Mouse (Mus musculus) CD4-positive, CD25-positive, alpha-beta regulatory T cell, adult 4 months (primary cell): ENCODE measurements around the gene Msl1. TPM values are rescaled to one million over a fixed set of nuclear protein-coding genes. Genes with fewer than 3 reads are reported as not detected.
A peak's percentile ranks its signal among the peaks of the same experiment; 100 is the strongest.

ENCODE experiments used
- ATAC-seq: one replicate; pipeline ENCODE4 v1.8.0; 2017
- polyA plus RNA-seq, 2 experiments: library from polyadenylated mRNA; unstranded; fragments of 100-300 nt; shearing (Covaris generic); gene quantifications; one replicate each; pipeline ENCODE4 v1.2.1; 2017

Gene Msl1
- polyA plus RNA-seq, 2 experiments from 2014 or later = 22.3 to 24.8 TPM

DNA sequence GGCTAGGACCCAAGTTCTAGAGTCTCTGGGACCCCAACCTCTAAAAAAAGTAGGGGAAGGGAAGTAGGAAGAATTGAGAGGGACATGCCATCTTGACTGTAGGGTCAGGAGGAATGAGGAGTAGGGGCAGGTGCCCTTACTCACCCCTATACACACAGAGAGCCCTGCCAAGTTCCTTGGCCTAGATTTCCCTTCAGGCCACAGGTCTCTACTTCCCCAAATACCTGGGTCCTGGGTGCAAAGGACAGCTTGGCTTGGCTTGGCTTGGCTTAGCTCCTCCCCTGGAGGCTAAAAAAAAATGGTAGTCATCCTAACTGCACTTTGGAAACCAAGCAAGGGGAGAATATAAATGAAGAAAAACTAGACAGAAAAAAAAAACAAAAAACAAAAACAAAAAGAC is 30.6 kb upstream of the Msl1 start:
- no peak for ATAC-seq

DNA sequence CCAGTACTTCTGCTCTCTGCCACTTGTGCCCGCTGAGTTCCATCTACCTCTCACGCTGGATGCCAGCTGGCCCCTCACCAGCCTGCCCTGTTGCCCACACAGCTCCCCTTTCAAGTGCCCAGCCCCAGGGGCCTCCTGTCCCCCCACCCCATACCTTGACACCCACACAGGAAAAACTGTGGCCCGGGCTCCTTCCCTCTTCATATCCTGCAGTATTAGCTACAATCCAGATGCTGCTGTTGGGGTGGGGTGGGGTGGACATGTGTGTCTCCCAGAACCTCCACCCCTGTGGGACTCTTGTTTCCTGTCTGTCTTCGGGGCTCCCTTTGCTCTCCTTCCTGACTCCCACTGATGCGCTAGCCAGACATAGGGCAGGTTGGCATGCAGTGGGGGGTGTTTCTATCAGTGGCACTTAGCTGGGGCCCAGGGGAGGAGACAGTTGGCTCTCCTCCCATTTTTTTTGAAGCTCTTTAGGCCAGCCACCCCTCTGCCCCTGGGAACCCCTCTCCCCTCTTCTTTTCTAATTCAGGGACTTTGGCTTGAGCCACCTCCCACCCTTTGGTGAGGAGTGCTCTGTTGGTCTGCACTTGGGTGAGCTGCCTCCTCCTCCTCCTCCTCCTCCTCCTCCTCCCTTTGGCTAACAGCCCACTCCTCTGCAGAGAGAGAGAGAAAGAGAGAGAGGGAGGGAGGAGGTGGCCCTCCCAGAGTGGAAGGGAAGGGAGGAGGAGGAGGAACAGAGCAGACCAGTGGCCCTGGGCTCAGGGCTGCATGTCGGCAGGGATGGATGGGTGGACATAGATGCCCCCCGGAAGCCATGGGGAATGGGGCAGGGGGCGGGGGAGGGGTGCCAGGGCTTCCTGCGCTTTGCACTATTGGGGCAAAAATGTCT is 29.7 kb upstream of the Msl1 start:
- no peak for ATAC-seq

DNA sequence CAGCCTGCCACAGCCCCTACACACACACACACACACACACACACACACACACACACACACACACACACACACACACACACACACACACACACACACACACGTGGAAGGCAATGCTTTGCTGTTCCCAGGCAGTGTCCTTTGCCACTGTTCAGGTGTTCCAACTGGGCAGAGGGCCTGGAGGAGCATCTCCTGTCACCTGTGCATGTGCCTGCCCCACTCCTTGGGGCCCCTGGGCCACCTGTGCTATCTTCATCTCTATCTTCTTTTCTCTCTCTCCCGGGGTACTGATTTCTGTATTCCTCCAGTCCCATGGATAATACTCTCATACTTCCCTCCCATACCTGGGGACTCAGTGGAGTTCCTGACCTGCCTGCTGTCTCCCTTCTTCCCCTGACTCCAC is 29.0 kb upstream of the Msl1 start:
- ATAC-seq = no peak

DNA sequence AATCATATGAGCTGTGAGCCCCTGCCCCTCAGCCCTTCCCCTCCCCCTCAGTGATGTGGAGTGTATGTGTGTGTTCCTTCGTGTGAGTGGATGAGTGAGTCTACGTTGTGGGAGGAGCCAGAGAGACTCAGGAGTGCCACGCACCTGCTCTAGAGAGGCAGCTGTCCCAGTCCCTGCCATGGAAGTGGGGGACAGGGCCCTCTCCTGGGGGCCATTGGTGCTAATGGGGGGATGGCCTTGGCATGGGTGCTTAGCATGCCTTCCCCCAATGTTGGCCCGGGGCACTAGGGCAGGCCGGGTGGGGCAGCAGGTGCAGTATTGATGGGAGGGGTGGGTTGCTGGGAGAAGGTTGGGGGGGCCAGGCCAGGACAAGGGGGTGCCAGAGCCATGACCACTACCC is 28.5 kb upstream of the Msl1 start:
- ATAC-seq = no peak

DNA sequence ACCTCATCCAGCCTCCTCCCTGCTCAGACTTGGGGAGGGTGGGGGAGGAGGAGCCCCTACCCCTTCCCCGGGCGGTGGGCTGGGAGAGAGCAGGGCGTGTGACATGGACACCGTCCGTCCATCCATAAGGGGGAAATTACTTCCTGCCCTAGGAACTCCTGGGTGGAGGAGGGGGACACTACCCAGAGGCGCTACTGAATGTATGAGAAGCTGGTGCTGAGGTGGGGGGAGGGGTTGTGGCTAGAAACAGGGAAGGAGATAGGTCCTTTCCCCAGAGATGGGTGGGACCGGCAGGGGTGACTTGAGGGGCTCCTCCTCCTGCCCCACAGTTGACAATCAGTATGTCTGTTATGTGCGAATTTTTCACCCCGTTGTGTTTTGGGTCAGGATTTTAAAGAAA is 28.0 kb upstream of the Msl1 start:
- ATAC-seq = no peak

DNA sequence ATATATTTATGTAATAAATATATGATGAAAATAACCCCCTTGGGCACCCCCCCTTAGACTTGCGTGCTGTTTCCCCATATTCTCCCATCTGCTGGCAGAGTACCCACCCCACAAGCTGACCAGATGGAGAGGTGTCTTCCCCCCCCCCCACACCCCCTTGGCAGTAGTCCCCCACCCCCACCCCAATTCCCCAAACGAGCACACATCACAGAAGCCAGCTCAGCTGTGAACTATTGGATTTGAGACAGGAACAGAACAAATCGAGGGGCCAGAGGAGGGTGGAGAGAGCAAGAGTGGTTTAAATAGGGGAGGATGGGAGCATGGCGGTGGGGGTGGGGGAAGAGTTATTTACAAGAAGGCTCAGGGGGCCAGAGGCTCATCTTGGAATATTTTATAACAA is 27.6 kb upstream of the Msl1 start:
- no peak for ATAC-seq

DNA sequence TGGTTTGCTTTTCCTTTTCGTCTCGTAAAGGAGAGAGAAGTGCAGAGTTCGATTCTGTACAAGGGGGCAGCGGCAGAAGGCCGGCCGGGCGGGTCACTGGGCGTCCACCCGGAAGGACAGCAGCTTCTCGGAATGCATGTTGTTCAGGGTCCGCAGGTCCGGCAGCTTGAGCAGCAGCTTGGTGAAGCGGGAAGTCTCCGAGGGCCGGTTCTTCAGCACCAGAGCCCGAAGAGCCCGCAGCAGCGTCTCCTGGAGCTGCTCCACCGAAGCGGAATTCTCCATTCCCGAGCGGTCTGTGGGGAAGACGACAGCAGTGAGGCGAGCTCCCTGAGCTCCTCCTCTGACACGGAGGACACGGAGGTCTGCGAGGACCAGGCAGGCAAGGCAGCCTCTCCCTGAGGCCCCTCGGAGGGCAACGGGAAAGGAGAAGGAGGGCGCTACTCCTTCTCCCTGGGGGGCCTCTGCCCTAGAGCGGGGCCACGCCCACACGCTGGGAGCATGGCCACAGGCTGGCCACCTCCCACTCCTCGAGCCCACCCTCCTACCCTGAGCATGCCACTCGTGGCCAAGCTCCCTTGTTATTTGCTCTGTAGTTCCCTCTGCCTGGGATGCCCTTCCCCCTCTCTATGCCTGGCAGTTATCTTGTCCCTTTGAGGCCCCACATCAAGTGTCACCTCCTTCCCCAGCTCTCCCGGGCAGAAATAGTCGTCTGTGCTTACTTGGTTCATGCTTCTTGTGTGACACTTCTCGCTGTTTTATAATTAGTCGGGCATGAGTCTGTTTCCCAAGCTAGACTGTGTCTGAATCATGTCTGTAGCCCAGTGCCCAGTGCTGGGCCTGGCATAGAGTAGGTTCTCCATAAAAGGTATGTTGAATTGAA is 26.9 kb upstream of the Msl1 start:
- no peak for ATAC-seq

DNA sequence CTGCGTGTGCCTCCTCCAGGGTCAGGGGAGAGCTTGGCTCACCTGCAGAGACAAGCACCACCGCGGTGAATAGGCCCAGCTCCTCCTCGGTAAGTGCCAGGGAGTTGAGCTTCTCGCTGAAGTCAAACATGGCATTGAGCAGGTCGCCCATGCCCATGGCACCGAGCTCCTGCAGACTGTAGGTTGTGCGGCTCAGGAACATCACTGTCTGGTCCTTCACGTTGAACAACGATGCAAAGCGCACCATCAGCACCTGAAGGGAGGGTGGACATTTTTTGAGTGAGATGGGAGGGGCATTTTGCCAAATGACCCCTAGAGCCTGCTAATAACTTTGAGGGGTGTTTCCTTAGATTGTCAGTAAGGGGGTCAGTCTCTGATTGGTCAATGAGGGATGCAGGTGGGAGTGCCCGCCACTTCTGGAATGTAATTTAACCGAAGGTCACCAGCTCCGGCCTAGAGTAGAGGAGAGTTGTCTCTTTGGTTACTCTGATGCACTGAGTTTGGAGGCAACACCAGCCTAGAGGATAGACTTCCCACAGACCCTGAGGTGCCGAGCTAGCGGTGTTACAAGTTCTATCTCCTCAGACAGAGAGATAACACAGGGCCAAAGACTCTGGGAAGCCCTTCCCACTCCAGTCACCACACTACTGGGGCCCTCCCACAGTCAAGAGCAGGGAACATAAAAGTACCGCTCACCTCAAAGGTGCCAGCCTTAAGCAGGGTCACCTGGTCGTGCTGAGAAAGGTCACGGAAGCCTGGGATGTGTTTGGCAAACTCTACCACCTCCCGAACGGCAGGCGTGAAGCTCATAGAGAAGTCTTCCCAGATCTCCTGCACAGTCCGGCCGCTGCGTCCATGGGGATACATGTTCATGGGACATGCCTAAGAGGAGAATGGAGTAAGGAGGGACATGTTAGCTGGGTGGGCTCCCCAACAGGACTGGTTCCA is 26.0 kb upstream of the Msl1 start:
- no peak for ATAC-seq

DNA sequence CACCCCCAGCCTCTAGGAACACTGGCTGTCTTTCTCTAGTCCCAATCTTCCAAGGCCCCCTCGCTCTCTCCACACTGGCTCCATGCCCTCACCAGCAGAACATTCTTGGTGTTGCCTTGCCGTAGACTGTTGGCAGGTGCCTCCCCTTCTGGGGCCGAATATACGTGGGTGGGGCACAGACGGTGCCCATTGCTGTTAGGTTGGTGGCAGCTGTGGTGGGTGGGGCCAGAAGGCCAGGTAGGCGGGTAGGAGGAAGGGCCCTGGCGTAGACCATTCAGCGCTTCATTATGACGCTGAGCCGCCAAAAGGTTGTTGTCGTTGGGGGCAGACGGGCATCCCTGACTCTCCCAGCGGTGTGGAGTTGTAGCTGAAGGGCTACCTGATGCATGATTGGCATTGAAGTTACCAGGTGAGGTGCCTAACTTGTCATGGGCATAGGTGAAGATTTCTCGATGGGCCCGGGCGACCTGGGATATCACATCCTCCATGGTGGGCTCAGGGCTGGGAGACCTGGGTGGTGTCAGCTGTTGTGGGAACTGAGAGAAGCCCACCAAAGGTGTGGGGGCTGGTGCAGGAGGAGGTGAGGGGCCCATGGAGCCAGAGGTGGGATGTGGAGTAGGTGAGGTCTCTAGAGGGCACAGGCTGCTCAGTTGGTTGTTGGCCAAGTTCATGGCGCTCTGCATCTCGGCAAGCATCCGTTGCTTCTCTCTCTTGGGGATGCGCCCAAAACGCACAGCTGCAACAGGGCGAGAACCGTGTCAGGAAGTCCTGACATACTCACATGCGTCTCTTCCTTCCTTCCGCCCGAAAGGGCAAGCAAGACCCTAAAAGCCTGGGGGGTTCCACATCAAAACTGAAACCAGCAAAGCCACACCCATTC is 25.0 kb upstream of the Msl1 start:
- ATAC-seq = no peak

DNA sequence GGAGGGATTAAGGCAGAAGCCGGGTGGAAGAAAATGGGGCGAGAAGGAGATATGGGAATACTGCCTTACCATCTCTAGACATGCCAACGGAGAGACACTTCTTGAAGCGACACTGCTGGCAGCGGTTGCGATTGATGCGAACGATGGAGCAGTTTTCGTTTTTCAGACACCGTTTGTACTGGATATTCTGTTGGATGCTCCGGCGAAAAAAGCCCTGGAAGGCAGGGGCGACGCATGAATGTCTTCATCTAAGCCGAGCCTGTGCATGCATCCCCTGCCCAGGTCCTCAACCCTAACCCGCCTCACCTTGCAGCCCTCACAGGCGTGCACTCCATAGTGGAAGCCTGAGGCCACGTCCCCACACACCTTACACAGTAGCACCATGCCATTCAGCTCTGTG is 24.2 kb upstream of the Msl1 start:
- no peak for ATAC-seq

DNA sequence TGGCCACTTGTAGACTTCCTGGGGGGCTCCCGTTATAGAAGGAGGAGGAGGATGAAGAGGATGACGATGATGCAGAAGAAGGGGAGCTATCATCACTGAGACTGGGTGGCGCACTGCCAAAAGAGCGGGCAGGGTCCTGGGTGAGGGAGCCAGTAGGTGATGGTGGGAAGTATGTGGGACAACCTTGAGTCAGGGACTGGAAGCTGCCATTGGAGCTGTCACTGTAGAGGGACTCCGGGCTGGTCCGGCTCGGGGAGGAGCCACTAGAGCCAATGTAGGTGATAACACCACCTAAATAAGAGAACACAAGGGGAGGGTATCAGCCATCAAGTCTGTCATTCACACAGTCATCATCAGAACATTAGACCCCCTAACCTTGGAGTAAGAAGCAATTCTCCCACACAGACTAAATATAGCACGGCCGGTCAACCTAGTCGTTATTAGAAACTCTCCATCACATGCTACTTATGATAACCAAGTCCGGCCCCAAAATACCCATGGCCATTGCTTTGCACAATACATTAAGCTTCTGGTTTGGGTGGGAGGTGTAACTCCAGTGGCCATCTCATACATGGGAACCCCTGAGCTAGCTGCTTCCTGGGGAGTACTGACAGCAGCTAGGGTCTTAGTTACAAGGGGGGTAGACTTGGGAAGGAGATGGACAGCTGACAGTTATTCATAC is 23.3 kb upstream of the Msl1 start:
- no peak for ATAC-seq

DNA sequence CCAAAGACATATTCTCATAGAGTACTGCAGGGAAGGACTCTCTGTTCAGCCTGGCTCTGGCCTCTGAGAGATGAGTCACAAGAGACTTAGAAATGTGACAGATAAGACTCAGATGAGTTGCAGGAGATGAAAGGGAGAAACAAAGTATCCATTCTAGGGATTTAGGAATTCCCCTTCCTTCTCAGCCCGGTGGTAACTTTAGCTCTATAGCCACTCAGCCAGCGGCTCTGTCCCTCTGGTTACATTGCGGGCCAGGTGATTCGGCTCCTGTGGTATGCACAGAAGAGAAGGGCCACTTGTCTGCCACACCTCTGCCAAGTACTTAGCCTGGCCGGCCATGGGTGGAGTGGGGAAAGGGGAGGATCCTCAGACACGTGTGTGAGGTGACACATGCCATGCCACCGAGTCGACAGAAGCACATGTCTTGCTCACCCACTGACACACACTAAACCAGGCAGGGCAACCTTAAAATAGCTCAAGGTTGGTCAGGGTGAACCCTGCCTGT is 22.6 kb upstream of the Msl1 start:
- no peak for ATAC-seq

DNA sequence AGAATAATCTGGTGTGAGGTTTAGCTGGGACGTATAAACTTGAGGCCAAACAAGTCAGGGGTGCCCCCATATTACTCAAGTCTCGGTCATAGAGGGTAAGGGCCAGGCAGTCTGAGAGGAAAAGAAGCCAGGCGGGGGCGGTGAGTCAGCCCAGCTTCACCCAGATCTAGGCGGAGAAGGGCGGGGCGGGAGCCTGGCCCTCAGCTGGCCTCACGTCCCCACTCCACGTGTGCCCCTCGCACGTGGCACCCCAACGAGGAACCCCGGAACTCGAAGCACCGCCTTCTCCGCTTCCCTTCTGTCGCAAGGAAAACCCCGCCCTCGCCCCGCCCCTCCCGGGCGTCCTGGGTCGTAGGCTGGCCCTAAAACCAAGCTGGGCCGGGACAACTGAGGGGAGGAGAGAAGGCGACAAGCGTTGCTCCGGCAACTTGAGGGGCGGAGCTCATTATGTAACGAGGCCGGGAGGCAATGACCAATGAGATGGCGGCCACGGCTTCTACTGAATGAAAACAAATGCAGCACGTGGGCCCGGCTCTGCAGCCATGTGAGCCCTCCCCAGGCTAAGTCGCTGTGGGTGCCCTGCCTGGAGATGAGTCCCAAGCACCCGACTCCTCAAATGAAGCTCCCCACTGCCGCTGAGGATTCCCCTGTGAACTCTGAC is 21.6 kb upstream of the Msl1 start:
- peak; percentile 92 for ATAC-seq

DNA sequence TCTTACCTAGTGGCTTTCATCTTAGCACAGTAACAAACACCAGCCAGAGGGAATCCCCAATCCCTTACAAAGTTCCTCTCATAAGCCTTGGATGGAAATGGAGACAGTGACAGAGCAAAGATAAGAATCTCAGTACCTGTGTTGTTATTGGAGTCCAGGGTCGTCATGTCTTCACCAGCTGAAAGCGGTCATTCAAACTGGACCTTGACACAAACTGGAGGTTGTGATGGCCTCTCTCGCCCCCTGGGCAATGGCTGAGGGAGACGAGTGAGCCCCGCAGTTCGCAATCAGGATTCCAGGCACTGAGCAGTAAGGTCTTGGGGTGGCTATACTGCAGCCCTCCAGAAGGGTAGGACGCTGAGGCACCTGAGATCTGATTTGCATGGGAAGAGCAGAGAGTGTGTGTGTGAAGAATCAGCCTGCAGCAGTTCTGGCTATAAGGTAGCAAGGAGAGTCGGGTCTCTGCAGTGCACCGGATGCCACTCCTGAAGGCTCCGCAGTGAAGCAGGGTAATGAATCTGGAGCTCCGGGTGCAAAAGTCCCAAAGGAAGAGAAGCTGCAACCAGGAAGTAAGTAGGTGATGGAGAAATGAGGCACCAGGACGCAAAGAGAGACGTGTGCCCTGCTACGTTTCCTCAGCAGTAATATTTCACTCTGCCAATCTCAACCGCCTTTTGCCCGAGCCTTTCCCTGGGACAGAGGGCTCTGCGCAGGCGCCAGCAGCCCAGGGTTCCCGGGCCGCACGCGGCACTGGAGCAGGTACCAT is 20.6 kb upstream of the Msl1 start, which contains the start of gene Nr1d1:
Gene Nr1d1 (minus strand): TSS at position 752 of the 766 bp plus-strand sequence.
- ATAC-seq = peak; percentile 8

DNA sequence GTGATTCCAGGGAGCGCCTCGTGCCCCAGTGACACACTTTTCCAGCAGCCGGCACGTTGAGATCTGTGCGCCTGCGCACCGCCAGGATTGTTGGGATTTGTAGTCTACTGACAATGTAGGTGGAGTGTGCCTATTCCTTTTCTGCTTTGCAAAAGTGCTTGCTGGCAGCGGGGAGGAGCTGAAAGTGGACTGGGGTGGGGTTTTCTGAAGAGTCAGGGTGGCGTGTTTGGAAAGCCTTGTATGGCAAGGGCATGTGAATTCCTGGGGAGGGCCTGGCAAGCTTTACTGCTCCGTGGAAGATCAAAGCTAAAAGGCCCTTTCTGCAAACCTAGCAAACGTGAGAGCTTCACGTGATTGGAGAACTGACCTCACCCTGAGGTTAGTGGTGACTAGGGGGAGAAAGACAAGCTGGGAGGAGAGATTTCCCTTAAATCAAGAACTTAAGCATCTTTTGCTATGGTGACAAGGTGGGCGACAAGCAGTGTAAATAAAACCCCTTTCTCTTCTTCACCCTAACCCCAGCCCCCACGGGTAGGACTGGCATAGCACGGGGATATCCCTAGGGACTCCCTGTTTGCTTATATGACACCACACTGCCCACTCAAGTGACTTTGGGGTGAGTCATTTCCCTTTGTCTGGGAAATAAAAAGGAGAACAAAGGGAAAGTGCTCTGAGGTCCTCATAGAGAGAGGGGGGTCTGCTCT is 19.8 kb upstream of the Msl1 start:
- peak; percentile 30 for ATAC-seq

DNA sequence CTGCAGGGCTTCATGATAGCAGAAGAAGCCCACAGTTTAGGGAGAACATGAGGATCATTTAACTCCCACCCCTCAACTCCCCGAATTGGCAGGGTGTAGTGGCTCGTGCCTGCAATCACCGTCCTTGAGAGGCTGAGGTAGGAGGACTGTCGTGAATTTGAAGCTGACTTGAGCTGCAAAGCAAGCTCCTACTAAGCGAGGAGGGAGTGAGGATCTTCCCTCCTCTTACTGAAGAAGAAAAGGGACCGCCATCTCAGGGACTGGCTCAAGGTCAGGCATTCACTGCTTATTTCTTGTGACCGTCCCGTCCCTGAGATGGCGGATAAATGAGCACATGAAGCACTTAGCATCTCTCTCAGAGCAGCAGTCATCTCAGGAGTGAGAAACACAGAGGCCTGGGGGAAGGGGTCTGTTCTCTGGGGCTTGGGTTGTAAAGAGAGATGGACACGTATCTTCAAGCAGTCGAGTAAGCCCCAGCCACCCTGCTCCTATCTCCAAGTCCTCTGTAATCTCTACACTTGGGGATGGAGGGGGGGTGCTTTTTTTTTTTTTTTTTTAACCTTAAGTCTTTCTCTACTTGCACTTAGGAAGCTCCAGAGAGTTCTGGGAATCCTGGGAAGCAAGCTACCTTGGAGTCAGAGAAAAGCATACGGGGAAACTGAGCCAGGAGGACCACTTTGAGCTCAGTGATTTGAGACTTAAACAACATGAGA is 19.1 kb upstream of the Msl1 start:
- ATAC-seq = no peak

DNA sequence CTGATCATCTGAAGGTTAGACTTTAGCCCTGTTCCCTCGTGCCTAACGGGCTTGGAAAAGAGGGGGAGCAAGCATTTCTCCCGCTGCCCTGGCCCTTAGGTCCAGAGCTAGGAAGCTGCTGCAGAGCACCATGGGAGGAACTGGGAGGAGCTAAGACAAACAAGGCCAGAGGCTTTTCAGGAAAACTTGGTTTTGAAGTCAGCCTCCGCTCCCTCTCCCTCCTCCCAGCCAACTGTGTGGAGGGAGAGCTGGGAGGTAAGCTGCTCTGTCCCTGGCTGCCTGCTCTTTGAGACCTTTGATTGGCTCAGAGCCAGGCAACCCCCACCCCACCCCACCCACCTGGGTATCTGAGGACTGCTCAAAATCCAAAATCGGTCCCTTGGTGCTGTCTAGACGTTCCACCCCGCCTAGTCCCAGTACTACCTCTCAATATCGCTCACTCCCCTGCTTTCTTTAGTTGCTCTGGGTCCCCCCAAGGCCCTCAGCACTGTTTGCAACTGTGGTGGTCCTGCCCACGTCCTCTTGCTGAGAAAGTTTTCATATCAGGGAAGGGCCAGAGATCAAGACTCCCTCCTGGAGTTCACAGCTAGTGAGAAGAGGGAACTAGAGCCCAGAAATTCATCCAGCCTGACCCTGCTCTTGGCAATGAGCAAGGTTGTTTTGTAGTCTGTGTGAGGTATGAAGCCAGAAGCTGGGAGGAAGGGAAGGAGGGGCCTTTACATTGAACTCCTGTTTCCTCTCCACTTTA is 18.3 kb upstream of the Msl1 start:
- no peak for ATAC-seq
